Mouse (Mus musculus) myocyte (in vitro differentiated cells): ENCODE results near the gene Gabbr2. TPM values are rescaled to one million over a fixed set of nuclear protein-coding genes. Genes with fewer than 3 reads are reported as not detected.

Experiments used
- H3K27me3 ChIP-seq: one replicate; pipeline ENCODE4 v1.6.1; 2011; ENCODE audit not compliant: control insufficient read depth, insufficient read depth, insufficient read length
- H3K36me3 ChIP-seq: one replicate; pipeline ENCODE4 v1.6.1; 2011; ENCODE audit not compliant: control insufficient read depth, insufficient read depth
- H3K4me2 ChIP-seq: one replicate; pipeline ENCODE4 v1.6.1; 2011; ENCODE audit warnings: low read depth, control low read depth
- H3K4me3 ChIP-seq: one replicate; pipeline ENCODE4 v1.5.1; 2011; ENCODE audit warnings: mild to moderate bottlenecking, control low read depth, moderate library complexity
- H3K79me2 ChIP-seq: one replicate; pipeline ENCODE4 v1.6.1; 2011; ENCODE audit not compliant: control insufficient read depth, insufficient read depth
- H3ac ChIP-seq: one replicate; pipeline ENCODE4 v1.6.1; 2011; ENCODE audit not compliant: control insufficient read depth, insufficient read length
- CEBPB ChIP-seq: IDR thresholded peaks from 2 replicates; pipeline ENCODE4 v1.6.1; 2011; ENCODE audit warnings: mild to moderate bottlenecking, moderate library complexity; ENCODE audit not compliant: poor library complexity, insufficient read depth, severe bottlenecking
- E2F4 ChIP-seq: IDR thresholded peaks from one replicate; pipeline ENCODE4 v1.6.1; 2011; ENCODE audit warnings: mild to moderate bottlenecking, control low read depth, moderate library complexity; ENCODE audit not compliant: insufficient read depth
- MAX ChIP-seq: IDR thresholded peaks from one replicate; pipeline ENCODE4 v1.6.1; 2011; ENCODE audit warnings: low read depth, mild to moderate bottlenecking, control low read depth
- MYOD1 ChIP-seq, 3 experiments: IDR thresholded peaks; one replicate each; pipeline ENCODE4 v1.6.1; 2011; ENCODE audit warnings: control low read depth in 2 of 3, low read depth in 2 of 3, mild to moderate bottlenecking in 2 of 3, moderate library complexity in 1 of 3; ENCODE audit not compliant: insufficient read length in 2 of 3, control insufficient read depth in 1 of 3
- MYOG ChIP-seq, 3 experiments: IDR thresholded peaks; one replicate each; pipeline ENCODE4 v1.6.1; 2011; ENCODE audit warnings: control low read depth in 2 of 3, low read depth in 2 of 3, mild to moderate bottlenecking in 2 of 3; ENCODE audit not compliant: insufficient read length in 2 of 3, control insufficient read depth in 1 of 3, insufficient read depth in 1 of 3
- POLR2A ChIP-seq: IDR thresholded peaks from one replicate; pipeline ENCODE4 v1.6.1; 2011; ENCODE audit warnings: low read depth, mild to moderate bottlenecking, control low read depth, moderate library complexity; ENCODE audit not compliant: insufficient read length
- POLR2AphosphoS2 ChIP-seq: IDR thresholded peaks from one replicate; pipeline ENCODE4 v1.6.1; 2011; ENCODE audit warnings: low read depth, control low read depth; ENCODE audit not compliant: insufficient read length
- REST ChIP-seq: IDR thresholded peaks from one replicate; pipeline ENCODE4 v1.6.1; 2011; ENCODE audit warnings: mild to moderate bottlenecking, control low read depth, moderate library complexity; ENCODE audit not compliant: insufficient read depth, insufficient read length
- SRF ChIP-seq: IDR thresholded peaks from one replicate; pipeline ENCODE4 v1.6.1; 2011; ENCODE audit warnings: low read depth; ENCODE audit not compliant: control insufficient read depth, insufficient read length
- TCF12 ChIP-seq: IDR thresholded peaks from one replicate; pipeline ENCODE4 v1.6.1; 2011; ENCODE audit warnings: mild to moderate bottlenecking, control low read depth; ENCODE audit not compliant: poor library complexity, insufficient read depth, severe bottlenecking
- TCF3 ChIP-seq: IDR thresholded peaks from one replicate; pipeline ENCODE4 v1.6.1; 2011; ENCODE audit warnings: low read depth, control low read depth; ENCODE audit not compliant: insufficient read length
- USF1 ChIP-seq: IDR thresholded peaks from one replicate; pipeline ENCODE4 v1.6.1; 2011; ENCODE audit warnings: low read depth, mild to moderate bottlenecking, control low read depth, moderate library complexity
- polyA plus RNA-seq: library from polyadenylated mRNA; unstranded; fragments of >200 nt; fragmentation: generic; extraction: Trizol; gene quantifications from one replicate; pipeline ENCODE4 v1.2.1, GENCODE M21; 2012; ENCODE audit warnings: missing spikeins

The Gabbr2 gene
- polyA plus RNA-seq, 1 experiment, result not detected

DNA sequence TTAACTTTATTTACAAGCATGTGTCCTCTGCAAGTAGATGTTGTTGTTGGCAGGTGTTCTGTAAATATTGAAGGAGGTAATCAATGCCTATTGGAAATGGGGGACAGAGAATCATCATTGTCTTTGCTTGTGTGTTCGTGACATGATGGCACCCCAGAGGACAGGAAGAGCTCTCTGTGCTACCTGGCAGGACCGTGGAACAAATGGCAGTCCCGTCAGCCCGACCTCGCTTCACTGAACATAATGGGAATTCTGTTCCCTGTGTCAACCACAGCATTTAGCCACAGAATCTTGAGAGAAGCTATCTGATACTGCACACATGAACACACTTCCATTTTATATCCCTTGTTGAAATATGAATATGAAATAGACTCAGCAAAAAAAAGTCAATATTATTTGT is 332.7 kb downstream of the Gabbr2 start:
- peaks cover 7% of the 10 kb centered on the region for H3K27me3 ChIP-seq
- no peak overlapping the region for H3K4me2 ChIP-seq
- H3K79me2 ChIP-seq, result no peaks in the 10 kb centered on the region
- no peak for TF ChIP-seq USF1
- no peak for TF ChIP-seq POLR2AphosphoS2
- TF ChIP-seq TCF3, result no peak
- TF ChIP-seq SRF, result no peak
- TF ChIP-seq CEBPB, result no peak
- TF ChIP-seq MAX, result no peak
- TF ChIP-seq MYOD1 (IDR thresholded peaks at IDR 0.05; ENCODE audit: control insufficient read depth in 1 of 3, insufficient read length in 2 of 3, low read depth in 2 of 3), result no peak
- no peak for TF ChIP-seq MYOG (IDR thresholded peaks at IDR 0.05; ENCODE audit: control insufficient read depth in 1 of 3, insufficient read depth in 1 of 3, insufficient read length in 2 of 3, low read depth in 2 of 3)
- no peak for TF ChIP-seq POLR2A
- TF ChIP-seq REST, result no peak
- H3K4me3 ChIP-seq, result no peak overlapping the region
- no peak overlapping the region for H3ac ChIP-seq
- H3K36me3 ChIP-seq, result no peaks in the 10 kb centered on the region

DNA sequence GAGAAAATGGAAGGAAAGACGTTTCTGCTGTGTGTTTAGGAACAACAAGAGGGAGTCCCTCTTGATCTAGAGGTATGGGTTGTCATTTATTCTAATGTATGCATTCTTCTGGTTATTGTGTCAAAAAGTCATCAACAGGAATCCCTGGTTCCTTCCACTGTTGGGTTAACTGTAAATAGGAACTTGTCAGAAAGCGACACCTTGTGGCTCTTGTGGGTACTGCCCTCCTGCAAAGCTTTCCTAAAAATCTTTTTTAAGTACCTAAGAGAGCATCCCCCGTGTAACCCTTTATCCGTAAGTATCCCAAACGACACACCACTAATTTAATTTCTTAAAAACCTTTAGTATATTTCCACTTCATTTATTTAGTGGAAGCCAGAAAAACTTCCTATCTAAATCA is 334.6 kb downstream of the Gabbr2 start:
- Histone ChIP-seq H3K4me3 (no peak overlapping the region), H3ac (no peak overlapping the region), H3K36me3 (no peaks in the 10 kb centered on the region), H3K79me2 (no peaks in the 10 kb centered on the region), H3K27me3 (peaks cover 7% of the 10 kb centered on the region), H3K4me2 (no peak overlapping the region)
- TF ChIP-seq REST, result no peak
- no peak for TF ChIP-seq POLR2AphosphoS2
- no peak for TF ChIP-seq USF1
- TF ChIP-seq CEBPB, result no peak

DNA sequence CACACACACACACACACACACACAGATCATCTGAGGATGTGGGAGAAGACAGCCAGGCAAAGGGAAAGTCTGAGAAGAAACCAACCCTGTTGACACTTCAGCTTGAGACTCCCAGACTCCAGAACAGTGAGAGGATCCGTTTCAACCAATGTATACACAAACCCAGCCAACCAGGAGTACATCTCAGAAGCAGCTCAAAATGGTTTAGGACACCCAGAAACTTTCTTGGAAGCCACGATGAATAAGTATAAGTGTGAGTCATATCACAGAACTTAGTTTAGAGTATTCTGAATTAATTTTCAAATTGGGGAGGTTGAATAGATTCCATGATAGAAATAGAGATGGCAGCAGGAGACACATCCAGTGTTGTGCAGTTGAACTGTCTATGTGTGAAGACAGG is 335.7 kb downstream of the Gabbr2 start:
- H3K4me2 ChIP-seq, result no peak overlapping the region
- H3K27me3 ChIP-seq, result peaks cover 7% of the 10 kb centered on the region
- no peaks in the 10 kb centered on the region for H3K36me3 ChIP-seq
- no peaks in the 10 kb centered on the region for H3K79me2 ChIP-seq
- TF ChIP-seq MYOG (IDR thresholded peaks at IDR 0.05; ENCODE audit: control insufficient read depth in 1 of 3, insufficient read depth in 1 of 3, insufficient read length in 2 of 3, low read depth in 2 of 3) (no peak), POLR2A (no peak), REST (no peak), TCF12 (no peak), TCF3 (no peak), MYOD1 (IDR thresholded peaks at IDR 0.05; ENCODE audit: control insufficient read depth in 1 of 3, insufficient read length in 2 of 3, low read depth in 2 of 3) (no peak), USF1 (no peak), CEBPB (no peak), E2F4 (no peak), MAX (no peak), SRF (no peak), POLR2AphosphoS2 (no peak)
- H3ac ChIP-seq, result no peak overlapping the region
- H3K4me3 ChIP-seq, result no peak overlapping the region

DNA sequence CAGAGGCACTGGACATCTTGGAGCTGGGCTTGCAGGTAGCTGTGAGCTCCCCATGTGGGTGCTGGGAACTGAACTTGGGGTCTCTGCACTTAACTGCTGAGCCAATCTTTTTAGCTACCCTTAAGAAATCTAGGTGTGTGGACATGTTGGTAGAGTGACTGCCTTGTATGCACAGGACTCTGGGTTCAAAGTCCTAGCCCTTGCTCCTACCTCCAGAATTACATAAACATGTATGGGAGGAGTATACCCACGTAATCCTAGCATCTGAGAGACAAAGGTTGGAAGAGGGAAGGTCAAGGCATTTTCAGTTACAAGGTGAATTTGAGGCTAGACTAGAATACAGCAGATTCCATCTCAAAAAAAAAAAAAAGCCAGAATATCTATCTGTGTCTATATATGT is 336.4 kb downstream of the Gabbr2 start:
- H3K79me2 ChIP-seq, result no peaks in the 10 kb centered on the region
- H3K36me3 ChIP-seq, result no peaks in the 10 kb centered on the region
- no peak overlapping the region for H3K4me2 ChIP-seq
- TF ChIP-seq REST, result no peak
- no peak overlapping the region for H3ac ChIP-seq
- H3K27me3 ChIP-seq, result peaks cover 5% of the 10 kb centered on the region
- H3K4me3 ChIP-seq, result no peak overlapping the region

DNA sequence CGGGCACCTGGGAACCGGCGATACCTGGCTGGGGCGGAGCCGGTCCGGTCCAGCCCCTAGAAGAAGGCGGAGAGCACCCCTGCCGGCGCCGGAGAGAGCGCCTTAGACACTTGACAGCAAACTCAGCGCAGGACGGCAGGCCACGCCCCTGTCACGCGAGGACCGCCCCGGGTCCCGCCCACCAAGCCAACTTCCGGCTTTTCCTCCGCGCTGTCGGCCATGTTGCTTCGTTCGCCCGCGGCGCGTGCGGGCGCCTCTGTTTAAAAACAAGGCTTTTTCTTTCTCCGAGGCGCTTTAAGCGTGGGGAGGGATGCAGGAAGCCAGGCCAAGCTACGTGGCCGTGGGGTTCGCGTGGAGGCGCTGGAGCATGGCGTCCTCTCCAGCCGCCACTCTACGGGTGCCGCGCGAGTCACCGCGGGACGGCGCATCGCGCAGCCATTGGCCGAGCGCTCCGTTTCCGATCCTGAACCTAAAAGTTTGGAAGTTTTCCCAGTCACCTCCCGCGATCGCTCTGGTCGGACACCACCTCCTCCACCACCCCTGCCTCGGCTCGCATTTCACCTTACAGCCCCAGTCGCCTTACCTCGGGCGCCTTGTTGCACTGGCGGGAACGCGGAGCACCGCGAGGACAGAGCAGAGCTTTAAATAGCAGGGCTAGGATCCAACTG is 341.5 kb downstream of the Gabbr2 start, which contains the start of gene Tbc1d2:
Tbc1d2 (minus strand) TSS at position 124 of the 668 bp plus-strand sequence.
- Histone ChIP-seq H3ac (peak within 1 kb of the TSS; percentile 12), H3K79me2 (no peaks in the 10 kb centered on the region), H3K36me3 (no peaks in the 10 kb centered on the region), H3K4me2 (peak within 1 kb of the TSS; percentile 98), H3K4me3 (peak within 1 kb of the TSS; percentile 40), H3K27me3 (no peaks in the 10 kb centered on the region)
- TF ChIP-seq MYOD1 (IDR thresholded peaks at IDR 0.05; ENCODE audit: control insufficient read depth in 1 of 3, insufficient read length in 2 of 3, low read depth in 2 of 3) (no peak), POLR2AphosphoS2 (peak; percentile 60), MAX (no peak), SRF (no peak), USF1 (no peak), MYOG (IDR thresholded peaks at IDR 0.05; ENCODE audit: control insufficient read depth in 1 of 3, insufficient read depth in 1 of 3, insufficient read length in 2 of 3, low read depth in 2 of 3) (no peak), POLR2A (peak; percentile 47), CEBPB (no peak), TCF12 (no peak), REST (no peak)
